Mouse (Mus musculus) small intestine, adult 2 months (tissue): ENCODE measurements around the gene Gad1.

Source experiments
- CTCF ChIP-seq: fragments of 200-500 bp; IDR thresholded peaks from 2 replicates; pipeline ENCODE4 v1.5.1; 2012; ENCODE audit warnings: low read depth, mild to moderate bottlenecking, control low read depth, inconsistent platforms, low read length, moderate library complexity, mixed read lengths; ENCODE audit not compliant: insufficient replicate concordance, insufficient read length; ENCODE audit errors: extremely low read depth
- POLR2A ChIP-seq: fragments of 200-500 bp; IDR thresholded peaks from 2 replicates; pipeline ENCODE4 v1.6.1; 2012; ENCODE audit warnings: low read depth, mild to moderate bottlenecking, control low read depth, inconsistent platforms, low read length, moderate library complexity

DNA sequence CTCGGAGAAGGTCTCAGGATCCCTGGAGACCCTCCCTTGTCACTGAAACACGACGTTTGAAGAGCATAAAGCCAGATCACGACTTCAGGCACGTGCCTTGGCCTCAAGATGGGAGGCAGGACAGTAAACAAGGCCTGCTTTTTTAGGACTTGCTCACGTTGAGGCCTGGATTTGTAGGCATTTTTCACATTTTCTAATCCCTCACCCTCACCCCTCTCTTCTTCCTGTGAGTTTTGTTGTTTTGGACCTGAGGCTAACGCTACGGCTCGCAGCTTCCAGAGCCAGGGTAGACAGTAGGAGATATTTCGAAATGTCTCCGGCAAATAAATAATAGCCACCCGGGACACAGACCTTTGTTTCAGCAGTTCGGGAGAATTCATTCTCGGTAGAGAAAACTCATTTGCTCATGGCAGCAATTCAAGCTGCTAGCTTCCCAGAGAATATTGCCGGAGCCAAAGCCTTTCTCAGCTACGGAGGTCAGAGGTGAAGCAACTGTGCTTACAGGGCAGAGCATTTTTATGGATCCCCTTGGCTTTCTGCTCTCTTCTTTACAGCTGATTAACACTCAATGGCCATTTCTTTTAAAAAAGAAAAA, 90.2 kb downstream of the Gad1 start:
- TF ChIP-seq POLR2A (no peak), CTCF (no peak)
